Mouse (Mus musculus) activated CD4-positive, CD25-positive, alpha-beta regulatory T cell, adult 4 months (primary cell): Measurements from ENCODE around the gene Coa4. TPM values are rescaled to one million over a fixed set of nuclear protein-coding genes. Genes with fewer than 3 reads are reported as not detected.
A peak's percentile ranks its signal among the peaks of the same experiment; 100 is the strongest.

Source experiments
- ATAC-seq: one replicate; pipeline ENCODE4 v1.8.0; 2017
- polyA plus RNA-seq, 2 experiments: library from polyadenylated mRNA; unstranded; fragments of 100-300 nt; shearing (Covaris generic); gene quantifications; one replicate each; pipeline ENCODE4 v1.2.1; 2017

Coa4 gene
- polyA plus RNA-seq, 2 experiments from 2014 or later: 21.2 to 22.6 TPM

GRCm38 (mm10) chr7:100504740-100505487, 32.0 kb upstream of the Coa4 start:
- no peak for ATAC-seq

- ATAC-seq: no peak
Observed at GRCm38 (mm10) chr7:100506494-100506893, 30.4 kb upstream of the Coa4 start.

- no peak for ATAC-seq
Observed at GRCm38 (mm10) chr7:100508670-100509069, 28.2 kb upstream of the Coa4 start.

GRCm38 (mm10) chr7:100511602-100512001, 25.3 kb upstream of the Coa4 start:
- ATAC-seq: peak; percentile 78

GRCm38 (mm10) chr7:100514573-100514972, 22.3 kb upstream of the Coa4 start, which contains the start of gene Dnajb13:
Dnajb13 (minus strand) TSS chr7:100514960.
- ATAC-seq: no peak

- ATAC-seq: no peak
Observed at GRCm38 (mm10) chr7:100520204-100520603, 16.7 kb upstream of the Coa4 start.

- peak; percentile 54 for ATAC-seq
Observed at GRCm38 (mm10) chr7:100520663-100521285, 16.1 kb upstream of the Coa4 start.

- ATAC-seq: no peak
Observed at GRCm38 (mm10) chr7:100522222-100522621, 14.6 kb upstream of the Coa4 start.

- ATAC-seq: no peak
Observed at GRCm38 (mm10) chr7:100524669-100525068, 12.2 kb upstream of the Coa4 start.

- no peak for ATAC-seq
Observed at GRCm38 (mm10) chr7:100530766-100531165, 6.1 kb upstream of the Coa4 start.

- no peak for ATAC-seq
Observed at GRCm38 (mm10) chr7:100533503-100533902, 3.4 kb upstream of the Coa4 start.

GRCm38 (mm10) chr7:100534216-100534615, 2.7 kb upstream of the Coa4 start:
- ATAC-seq: no peak

- ATAC-seq: no peak
Observed at GRCm38 (mm10) chr7:100535831-100536230, 1.0 kb upstream of the Coa4 start.

GRCm38 (mm10) chr7:100537519-100537902, 640 bp downstream of the Coa4 start:
- ATAC-seq: no peak

GRCm38 (mm10) chr7:100539516-100539915, 2.6 kb downstream of the Coa4 start:
- ATAC-seq: no peak

- no peak for ATAC-seq
Observed at GRCm38 (mm10) chr7:100544437-100544836, 7.6 kb downstream of the Coa4 start.

- no peak for ATAC-seq
Observed at GRCm38 (mm10) chr7:100547631-100548030, 10.8 kb downstream of the Coa4 start.

GRCm38 (mm10) chr7:100549796-100550195, 12.9 kb downstream of the Coa4 start:
- no peak for ATAC-seq

GRCm38 (mm10) chr7:100550338-100551007, 13.6 kb downstream of the Coa4 start:
- ATAC-seq: no peak

- ATAC-seq: no peak
Observed at GRCm38 (mm10) chr7:100554939-100555338, 18.1 kb downstream of the Coa4 start.

GRCm38 (mm10) chr7:100555431-100555951, 18.6 kb downstream of the Coa4 start:
- no peak for ATAC-seq

GRCm38 (mm10) chr7:100557241-100557640, 20.4 kb downstream of the Coa4 start:
- no peak for ATAC-seq

GRCm38 (mm10) chr7:100559331-100559730, 22.5 kb downstream of the Coa4 start:
- no peak for ATAC-seq
